Mouse (Mus musculus) lung, postnatal 14 days (tissue): ENCODE measurements at regions not wholly inside any gene's neighbourhood (a gene's known extent, or its start where the extent isn't known, plus 50 kb on each side); places are given as distances from the start of the nearest gene placed in this dataset.

Source experiments
- DNase-seq: peaks from one replicate; pipeline ENCODE4 v3.0.0; 2021

GRCm38 (mm10) chr4:31838592-31838991 lies 125.3 kb upstream of the Map3k7 start:
- no peak for DNase-seq

GRCm38 (mm10) chr4:31849763-31850162 lies 114.1 kb upstream of the Map3k7 start:
- no peak for DNase-seq

DNA sequence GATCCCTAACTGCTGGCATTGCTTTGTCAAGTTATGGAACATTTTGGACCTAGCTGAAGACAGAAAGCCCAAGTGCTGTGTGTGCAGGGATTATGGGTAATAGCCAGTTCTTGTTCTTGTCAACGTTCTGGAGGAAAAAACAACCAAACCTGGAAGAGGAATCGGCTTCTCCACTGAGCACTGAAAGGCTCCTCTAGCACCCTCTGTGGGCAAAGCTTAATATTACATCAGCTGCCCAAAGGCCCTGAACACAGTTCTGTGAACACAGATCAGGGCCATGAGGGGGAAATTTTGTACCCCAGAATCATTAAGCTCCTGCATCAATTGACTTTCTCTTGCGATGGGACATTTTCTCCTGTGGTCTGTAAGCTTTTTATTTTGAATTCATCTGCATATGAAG lies 112.9 kb upstream of the Map3k7 start:
- DNase-seq, result peak; percentile 25

GRCm38 (mm10) chr4:31853851-31854250 lies 110.0 kb upstream of the Map3k7 start:
- DNase-seq, result no peak

DNA sequence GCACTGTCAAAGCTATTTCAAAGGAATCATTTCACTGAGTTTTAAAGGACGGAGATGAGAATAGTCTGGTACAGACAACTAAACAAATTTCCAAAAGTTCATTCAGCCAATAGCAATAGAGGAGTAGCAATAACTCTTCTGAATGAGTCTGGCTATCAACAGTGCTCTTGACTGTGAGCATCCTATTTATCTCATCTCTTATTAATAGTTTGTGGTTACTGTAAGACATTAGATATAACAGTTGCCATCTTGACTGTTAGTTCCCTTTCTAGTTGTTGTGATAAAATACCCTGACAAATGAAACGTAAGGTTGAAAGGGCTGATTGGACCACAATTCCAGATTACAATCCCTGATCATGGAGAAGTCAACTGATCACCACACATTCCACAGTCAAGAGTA lies 103.5 kb upstream of the Map3k7 start:
- DNase-seq, result no peak

DNA sequence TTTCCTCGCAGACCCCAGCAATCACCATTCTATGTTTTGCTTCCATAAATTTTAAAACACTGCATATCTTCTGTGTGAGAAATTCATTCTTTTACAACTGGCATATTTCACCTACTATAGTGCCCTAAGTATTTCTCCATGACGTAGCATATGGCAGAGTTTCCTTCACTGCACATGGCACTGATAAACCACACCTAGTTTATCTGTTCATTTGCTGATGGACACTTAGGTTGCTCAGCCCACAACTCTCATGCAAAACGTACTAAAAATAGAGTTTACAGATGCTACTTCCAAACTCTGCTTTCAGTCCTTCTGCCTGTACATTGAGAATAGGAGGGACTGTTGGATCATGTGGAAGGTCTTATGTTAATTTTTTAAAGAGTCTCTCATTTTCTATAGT lies 102.7 kb upstream of the Map3k7 start:
- DNase-seq, result no peak

GRCm38 (mm10) chr4:31872985-31873983 lies 90.6 kb upstream of the Map3k7 start:
- DNase-seq, result no peak

GRCm38 (mm10) chr4:31877389-31877788 lies 86.5 kb upstream of the Map3k7 start:
- no peak for DNase-seq

GRCm38 (mm10) chr4:31878493-31879191 lies 85.3 kb upstream of the Map3k7 start:
- no peak for DNase-seq

- no peak for DNase-seq
These were observed 84.7 kb upstream of the Map3k7 start for GRCm38 (mm10) chr4:31879192-31879585.

DNA sequence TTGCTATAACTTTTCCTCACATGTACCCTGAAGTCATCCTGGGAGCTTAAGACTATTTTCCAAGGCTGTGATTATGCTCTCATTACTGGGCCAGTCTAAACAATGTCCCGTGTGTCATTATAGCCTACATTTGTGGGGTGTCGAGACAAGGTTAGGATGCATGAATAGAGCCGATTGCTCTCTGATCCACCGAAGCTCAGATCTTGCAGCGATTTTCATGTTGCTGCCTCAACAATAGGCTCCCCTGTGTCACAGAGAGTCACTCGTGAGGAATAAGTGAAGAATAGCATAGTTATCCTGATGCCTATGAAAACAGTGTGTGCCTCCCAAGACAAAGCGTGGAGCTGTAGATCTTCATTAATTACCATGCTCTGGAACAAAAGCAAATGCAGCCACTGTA lies 83.7 kb upstream of the Map3k7 start:
- no peak for DNase-seq

- no peak for DNase-seq
These were observed 74.2 kb upstream of the Map3k7 start for GRCm38 (mm10) chr4:31889673-31890072.

DNA sequence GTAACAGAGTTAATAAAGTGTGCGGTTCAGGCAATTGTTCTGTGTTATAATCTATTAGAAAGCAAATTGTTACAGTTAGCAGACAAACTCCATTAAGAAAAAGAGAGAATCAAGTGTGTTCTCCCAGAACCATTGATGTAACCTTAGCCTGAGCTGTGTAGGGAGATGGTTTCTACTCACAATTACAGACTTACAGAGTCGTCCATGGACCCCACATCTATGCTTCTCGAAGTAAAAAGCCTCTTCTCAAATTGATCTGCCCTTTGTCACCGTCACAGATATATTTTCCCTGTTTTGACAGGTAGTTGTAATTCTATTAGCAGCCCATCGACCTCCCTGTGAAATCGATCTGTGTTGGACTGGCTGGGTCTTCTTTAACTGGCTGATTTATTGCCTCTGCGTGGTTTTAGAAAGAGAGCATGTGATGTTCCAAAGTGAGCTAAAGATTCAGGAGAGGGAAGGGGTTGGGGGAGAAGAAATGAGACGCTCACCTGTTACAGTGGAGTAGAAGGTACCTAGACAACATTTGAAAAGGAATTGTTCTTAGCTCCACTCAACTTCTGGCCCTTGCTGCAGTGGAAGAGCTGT lies 54.7 kb upstream of the Map3k7 start:
- no peak for DNase-seq
